Mouse (Mus musculus): Measurements from ENCODE around the gene Numb. TPM values are rescaled to one million over a fixed set of nuclear protein-coding genes. Genes with fewer than 3 reads are reported as not detected.

Numb gene
- total RNA-seq, 2 experiments from 2014 or later = 38.0 TPM

DNA sequence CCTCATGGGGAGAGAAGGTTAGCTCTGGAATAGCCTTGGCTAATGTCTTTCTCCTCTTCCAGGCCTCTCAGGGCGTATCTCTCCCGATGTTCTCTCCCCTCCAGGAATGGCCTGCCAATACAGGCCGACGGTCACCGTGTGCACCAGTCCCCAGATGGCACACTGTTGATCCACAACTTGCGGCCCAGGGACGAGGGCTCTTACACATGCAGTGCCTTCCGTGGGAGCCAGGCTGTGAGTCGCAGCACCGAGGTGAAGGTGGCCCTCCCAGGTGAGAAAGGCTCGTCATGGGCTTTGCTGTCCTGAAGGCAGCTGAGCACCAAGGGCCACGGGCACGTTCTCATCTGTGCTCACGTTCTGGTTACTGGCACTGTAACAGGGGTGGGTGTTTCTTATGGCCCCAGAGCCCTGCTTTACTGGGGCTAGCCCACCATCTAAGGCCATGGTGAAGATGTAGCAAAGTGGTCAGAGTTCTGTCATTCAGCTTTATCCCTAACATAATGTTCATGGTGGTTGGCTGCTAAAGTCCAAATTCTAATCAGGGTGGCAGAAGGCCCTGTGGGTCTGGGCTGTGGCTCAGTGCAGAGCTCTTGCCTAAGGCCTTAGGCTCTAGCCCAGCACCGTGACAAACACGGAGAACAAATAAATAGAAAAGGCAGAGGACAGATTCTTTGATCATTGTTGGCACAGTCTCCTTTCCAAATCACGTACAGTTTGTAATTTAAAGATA is 132.5 kb downstream of the Numb start:
- no peak for DNase-seq (ENCODE audit: low spot score in 2 of 2)

DNA sequence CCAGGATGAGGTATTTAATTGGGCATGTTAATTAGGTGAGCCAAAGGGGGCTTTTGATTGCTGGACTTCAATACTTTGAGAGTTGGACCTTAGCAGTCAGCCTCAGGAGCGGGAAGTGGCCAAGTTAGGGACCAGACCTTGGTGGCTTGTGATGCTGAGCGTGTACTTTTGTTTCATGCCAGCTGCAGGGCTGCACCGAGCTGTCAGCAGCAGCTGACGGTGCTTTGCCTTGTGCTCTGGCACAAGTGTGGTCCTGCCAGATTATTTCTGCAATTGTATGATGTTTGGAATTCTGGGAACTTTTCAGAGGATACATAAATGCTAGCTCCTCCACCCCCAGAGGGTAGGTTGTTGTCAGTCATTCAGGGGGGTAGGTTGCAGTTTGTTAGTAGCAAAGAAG is 136.4 kb downstream of the Numb start:
- no peak for DNase-seq (ENCODE audit: low spot score in 2 of 2)

DNA sequence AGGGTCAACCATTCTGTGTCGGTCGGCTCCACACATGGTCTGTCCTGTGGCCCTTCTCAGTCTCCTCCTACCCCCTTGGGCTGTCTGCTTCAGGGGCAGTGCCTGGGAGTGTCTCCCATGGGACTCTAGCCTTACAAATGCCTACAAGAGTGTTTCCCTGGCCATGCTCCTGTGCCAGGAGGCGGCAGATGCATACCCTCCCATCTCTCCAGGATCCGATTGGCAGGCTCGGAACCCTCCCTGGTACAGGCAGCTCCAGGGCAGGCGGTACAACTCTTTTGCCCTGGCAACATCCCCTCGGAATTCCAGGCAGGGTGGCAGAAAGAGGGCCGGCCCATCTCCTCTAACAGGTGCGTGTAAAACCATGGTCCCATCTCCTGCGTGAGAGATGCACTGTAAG is 139.1 kb downstream of the Numb start:
- DNase-seq (ENCODE audit: low spot score in 2 of 2) = no peak

DNA sequence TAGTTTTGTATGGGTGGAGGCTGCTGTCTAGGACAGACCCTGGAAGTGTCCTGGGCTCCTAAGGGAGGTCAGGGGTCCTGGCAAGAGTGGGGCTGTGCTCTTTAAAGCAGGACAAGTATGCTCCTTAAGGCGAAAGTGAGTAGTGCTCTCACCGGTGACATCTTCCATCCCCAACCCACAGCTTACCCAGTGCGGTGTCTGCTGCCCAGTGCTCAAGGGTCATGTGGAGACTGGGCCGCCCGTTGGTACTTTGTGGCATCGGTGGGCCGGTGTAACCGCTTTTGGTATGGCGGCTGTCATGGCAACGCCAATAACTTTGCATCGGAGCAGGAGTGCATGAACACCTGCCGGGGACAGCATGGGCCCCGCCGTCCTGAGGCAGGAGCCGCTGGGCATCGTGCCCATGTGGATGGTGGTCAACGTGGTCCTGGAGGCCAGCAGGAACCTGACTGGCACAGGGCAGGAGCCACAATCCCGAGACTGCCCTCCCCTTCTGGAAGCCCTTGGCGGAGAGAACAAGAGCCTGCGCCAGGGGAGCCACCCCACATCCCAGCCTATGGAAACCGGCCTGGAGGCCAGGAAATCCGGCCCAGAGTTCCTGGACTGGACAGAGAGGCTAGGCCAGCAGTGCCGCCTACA is 140.0 kb downstream of the Numb start:
- no peak for DNase-seq (ENCODE audit: low spot score in 2 of 2)

DNA sequence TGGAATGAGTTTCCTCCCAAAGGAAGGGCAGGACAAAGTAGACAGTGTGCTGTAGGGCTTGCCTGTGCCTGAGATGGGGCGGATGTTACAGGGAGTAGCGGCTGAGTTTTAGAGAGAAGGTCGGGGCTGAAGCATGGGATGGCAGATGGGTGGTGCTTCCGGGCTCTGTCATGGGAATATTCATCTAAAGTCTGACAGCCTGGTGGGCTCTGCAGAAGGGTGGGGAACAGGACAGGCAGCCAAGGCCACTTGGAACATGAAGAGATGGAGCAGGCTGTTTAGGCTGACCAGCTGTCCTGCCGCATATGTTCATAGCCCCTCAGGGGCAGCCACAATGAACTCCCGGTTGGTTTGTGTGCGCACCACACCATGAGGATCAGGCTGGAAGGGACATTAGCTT is 140.5 kb downstream of the Numb start:
- no peak for DNase-seq (ENCODE audit: low spot score in 2 of 2)

DNA sequence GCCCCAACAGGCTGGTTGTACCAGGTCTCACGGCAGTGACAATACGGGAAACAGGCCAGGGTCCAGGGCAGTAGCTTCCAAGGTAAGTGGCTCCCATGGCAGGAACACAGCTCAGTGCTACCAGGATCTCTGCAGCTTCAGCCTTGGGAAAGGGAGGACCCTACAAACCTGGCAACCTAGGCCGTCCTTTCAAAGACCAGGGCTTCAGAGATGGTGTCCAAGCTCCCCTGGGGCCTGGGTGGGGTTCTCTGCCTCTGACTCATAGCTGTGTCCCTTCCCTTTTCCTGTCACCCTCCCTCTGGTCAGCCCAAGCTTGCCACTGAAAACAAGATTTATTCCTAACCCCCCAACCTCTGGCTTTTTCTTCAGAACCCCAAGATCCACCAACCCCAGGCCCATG is 141.6 kb downstream of the Numb start:
- DNase-seq (ENCODE audit: low spot score in 2 of 2) = no peak

DNA sequence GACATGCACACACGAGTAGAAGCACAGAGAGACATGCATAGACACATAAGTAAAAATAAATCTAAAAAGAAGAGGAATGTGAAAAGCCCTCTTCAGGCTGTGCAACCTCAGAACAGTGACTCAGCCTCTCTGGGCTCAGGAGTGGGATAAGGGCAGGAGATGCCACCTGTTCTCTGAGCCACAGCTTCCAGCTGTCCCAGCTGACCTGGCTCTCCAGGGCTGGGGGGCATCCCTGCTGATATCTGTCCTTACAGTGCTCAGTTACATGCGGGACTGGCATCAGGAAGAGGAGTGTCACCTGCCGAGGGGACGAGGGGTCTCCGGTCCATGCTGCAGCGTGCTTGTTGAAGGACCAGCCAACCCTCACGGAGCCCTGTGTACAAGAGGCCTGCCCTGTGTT is 145.0 kb downstream of the Numb start:
- DNase-seq (ENCODE audit: low spot score in 2 of 2) = no peak

DNA sequence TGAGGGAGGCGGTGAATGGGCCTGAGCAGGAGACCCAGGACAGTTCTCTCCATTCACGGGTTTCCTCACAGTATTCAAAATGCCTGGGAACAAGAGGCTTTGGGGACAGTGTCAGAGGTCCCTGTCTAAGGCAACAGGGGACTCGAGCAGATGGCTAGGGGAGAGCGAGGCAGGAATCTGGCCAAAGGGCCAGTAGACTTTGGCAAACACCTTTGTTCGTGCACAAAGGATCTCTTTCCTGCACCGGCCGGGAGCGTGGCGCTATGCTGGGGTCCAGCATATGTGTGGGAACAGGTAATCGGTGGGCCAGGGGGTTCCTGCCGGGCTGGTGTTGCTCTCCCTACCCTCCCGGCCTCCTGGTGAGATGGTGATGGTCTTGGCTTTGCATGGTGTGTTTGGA is 146.1 kb downstream of the Numb start:
- DNase-seq (ENCODE audit: low spot score in 2 of 2) = no peak

DNA sequence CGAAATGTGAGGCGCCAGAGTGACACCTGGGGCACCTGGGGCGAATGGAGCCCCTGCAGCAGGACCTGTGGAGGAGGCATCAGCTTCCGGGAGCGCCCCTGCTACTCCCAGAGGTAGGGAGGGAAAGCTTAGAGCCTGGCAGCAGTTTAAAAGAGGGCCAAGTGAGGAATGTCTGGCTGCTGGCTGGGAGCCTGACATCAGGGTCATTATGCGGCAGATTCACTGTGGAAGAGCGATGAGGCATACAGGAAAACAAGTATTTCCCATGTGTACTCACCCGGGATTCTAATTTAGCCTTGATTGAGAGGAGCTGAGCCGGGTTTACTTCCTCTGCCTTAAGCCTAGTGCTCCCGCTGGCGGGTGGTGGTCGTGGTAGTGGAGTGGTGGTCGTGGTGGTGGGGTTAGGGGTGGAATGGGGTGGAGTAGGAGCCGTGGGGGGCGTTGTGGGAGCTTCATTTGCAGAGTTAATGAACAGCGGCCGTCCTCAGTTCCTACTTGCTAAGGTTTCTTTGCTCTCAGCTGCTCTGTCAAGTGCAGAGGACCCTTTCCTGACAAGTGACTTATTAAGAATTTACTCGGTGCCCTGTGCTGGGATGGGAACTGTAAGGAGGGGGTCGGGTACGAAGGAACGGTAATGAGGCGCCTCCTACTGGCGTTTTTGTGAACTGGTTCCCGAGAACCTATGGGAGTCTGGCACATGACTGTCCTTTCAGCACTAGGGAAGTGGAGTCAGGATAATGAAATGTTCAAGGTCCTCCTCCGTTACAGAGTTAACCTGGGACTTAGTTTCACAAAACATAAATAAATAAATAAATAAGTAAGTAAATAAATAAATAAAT is 151.1 kb downstream of the Numb start:
- DNase-seq (ENCODE audit: low spot score in 2 of 2) = peak in 1 of 2 experiments; percentile 66

DNA sequence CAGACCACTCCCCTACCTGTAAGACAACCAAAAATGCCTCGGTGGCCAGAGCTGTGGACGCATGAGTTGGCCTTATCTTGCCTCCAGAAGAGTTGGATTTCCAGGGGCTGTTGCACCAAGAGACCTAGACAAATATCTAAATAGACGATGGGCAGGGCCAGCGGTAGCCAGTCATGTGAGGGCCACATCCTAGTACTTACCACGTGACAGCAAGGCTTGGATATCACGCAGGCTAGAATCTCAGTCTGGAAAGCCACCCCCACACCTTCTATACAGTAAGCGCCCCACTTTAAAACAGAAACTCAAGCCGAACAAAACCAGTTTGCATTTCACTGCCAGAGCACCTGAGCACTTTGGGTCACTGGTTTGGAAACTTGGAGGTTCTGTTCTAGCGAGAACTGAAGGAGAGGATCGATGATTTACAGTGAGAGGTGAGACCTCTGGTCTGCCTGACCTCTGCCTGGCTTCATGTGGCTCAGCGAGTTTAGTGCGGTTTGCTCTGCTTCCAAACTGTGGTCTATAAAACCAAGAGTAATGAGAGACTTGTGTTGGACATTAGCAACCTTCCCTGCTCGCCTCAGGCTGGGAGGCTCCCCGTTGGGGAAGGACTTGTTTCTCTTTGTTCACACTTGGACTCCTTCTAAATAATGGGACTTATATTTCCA is 153.4 kb downstream of the Numb start:
- no peak for DNase-seq (ENCODE audit: low spot score in 2 of 2)

DNA sequence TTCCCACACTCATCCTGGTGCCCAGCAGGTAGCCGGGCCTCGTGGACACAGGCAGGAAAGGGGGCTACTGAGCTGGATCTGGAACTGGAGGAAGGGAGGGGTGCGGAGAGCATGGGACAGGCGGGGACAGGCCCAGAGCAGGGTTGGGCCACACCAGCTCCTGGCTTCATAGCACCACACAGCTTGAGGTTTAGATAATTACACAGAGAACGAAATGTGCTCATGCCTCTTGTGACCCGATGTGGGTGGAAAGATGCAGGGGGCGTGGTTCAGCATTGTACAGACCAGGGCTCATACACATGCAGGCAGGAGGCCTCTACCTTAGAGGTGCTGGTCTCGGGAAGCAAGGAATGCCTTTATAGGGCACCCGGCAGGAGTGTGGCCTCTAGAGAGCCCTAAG is 153.9 kb downstream of the Numb start:
- no peak for DNase-seq (ENCODE audit: low spot score in 2 of 2)

DNA sequence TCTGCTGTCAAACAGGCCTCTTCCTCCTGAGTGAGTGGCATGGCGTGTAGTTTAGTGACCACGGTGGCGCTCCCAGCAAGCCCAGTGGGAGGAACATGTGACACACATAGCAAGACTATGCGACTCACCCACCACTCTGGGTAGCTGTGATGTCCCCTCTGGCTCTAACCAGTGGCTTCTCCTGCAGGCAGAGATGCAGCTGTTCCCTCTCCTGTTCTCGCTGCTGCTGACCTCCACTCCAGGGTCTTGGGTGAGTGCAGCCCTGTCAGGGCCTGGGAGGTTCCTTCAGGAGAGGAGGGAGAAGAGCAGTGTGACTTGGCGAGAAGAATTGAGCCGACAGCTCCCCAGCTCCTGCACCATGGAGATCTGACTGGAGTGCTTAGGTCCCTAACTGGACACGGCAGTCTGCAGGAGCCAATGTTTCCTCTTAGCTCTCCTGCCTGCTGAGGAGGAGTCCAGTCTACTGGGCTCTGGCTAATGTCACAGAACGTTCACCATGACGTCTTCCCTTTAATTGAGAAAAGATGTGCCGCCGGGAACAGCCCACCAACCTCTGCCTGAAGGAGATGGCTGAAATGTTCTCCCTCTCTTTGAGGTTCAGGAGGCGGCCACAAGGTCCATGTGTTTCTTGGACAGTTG is 155.7 kb downstream of the Numb start:
- DNase-seq (ENCODE audit: low spot score in 2 of 2) = no peak

DNA sequence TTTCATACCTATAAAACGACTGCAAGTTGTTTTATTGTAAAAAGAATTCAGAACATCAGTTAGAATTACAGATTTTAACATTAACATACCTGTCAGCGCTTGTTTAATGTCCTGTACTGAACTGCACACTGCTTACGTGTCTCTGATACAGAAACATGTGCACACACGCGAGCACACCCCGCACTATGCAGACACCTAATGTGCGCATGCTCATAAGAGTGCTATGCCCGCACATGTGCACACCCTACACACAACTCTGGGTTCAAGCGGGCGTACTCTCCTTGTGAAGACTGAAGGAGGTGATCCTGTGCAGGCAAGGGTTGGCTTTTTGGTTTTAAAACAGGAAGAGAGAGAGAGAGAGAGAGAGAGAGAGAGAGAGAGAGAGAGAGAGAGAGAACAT is 157.2 kb downstream of the Numb start:
- DNase-seq (ENCODE audit: low spot score in 2 of 2) = no peak

DNA sequence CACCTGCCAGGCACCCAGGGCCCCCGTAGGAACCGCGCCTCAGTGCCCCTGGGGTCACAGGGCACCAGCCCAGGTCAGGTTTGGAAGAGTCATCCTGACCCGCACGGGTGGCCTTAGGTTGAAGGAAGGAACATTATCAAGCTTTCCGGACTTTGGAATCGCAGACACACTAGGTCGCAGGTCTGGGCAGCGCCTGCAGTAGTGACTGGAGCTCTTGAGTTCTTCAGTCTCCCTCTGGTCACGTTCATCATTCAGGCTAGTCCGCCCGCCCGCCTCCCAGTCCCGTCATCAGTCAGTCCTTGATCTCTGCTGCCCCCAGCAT is 157.7 kb downstream of the Numb start:
- no peak for DNase-seq (ENCODE audit: low spot score in 2 of 2)

DNA sequence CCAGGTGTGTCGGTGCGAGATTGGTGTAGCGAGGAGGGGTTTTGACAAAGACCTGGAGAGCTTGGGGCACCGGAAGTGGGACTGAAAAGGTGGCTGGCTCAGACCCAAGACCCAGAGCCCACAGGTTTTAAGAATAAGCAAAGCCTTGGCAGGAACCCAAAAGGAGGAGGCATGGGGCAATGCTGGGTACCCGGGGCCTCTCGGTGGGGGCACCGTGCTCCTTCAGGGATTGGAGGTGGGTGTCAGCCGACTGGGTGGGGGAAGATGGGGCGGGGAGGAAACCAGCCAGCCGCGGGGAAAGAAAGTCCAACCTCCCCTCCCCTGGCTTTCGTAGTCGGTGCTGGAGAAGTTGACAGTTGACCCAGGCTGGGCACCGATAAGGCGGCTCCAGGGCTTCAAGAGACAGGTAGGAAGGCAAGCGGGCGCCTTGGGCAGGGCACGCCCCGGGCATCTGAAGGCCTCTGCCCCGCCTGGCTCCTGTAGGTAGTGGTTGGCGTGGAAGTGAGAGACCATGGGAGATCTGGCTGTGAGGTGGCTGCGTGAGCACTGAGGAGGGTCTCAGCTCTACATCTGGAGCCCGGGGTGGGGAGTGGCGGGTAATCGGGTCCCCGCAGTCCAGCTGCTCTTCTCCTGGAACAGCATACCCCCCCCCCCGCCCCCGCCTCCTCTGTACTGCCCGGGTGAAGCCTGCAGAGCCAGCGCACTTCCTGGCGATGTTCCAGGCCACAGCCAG is 158.3 kb downstream of the Numb start, which contains the start of gene Papln:
Gene Papln (plus strand): TSS at position 324 of the 733 bp plus-strand sequence.
- no peak for DNase-seq (ENCODE audit: low spot score in 2 of 2)

DNA sequence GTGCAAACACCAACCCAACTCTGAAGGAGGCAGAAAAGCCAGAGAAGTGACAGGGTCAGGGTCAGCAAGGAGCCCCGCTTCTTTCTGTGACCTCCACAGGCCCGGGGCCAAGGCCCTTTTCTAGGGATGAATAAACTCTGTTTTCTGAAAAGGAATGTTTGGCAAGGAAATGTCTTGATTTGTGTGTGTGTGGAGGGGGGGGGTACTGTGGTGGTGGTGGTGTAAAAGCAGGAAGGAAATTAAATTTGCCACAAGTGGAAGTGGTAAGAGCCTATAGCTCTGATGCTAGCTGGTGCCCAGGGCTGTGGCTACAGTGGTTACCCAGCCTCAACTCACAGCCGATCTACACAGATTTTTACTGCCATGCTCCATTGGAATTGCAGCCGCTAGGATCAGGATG is 159.0 kb downstream of the Numb start:
- DNase-seq (ENCODE audit: low spot score in 2 of 2) = no peak

DNA sequence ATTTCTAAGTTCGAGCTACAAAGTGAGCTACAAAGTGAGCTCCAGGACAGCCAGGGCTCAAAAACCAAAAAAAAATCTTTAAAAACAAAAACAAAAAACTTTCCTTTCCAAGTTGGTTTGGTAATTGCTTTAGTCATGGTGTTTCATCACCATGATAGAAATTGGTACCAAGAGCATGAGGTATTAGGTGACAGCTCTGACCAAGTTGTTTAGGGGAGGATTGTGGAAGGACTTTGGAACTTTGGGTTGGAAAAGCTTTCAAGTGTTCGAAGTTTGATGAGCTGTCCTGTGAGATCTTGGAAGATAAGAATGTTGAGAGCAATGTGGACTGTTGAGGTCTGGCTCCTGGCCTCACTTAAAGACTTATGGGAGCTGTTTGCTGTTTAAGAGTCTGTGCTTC is 161.5 kb downstream of the Numb start:
- no peak for DNase-seq (ENCODE audit: low spot score in 2 of 2)

DNA sequence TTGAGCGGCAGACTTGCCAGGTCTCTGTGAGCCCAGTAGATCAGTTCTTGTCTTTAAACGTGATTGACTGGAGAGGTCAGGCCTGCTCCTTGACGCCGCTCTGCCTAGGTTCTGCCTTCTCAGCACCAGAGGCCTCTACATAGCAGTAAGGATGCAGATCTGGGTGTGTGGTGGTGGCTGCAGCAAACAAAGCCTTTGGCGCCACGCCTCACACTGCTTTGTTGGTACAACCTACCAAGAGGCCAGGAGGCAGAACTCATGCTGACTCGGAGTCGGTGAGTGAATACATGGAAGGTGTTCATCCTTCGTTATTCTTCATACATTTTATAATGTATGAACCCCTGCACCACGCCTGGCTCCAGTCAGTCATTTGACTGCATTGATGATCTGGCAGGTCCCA is 163.0 kb downstream of the Numb start:
- no peak for DNase-seq (ENCODE audit: low spot score in 2 of 2)

DNA sequence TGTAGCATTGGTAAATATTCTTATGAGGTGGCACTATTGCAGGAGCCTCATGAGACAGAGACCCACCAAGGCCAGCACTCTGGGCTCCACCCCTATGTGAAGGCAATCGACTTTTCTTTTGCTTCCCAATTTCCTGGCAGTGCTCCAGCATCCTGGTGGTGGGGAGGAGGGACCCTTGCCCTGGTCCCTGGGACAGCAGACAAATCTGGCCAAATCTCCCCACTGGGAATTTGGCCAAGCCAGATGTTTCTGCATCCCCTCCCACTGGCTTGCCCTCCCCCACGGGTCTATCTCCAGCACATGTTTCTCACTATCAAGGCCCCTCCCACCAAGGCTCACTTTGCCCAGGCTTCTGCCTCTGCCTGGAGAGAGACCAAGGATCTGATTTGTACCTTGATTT is 169.2 kb downstream of the Numb start:
- no peak for DNase-seq (ENCODE audit: low spot score in 2 of 2)

DNA sequence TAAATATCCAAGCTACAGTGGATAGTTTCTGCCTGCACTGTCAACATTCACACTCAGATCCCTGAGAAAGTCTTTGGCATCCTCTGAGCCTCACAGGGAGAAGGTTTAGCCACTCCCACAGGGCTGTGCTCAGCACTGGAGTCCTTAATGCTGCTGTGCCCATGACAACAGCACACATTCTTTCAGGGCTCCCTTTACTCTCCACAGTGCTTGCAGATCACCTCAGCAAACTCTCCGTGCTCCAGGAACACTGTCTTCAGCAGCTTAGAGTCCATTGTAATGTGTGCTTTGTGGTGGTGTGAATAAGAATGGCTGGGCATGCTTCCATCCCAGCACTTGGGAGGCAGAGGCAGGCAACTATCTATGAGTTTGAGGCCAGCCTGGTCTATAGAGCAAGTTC is 172.5 kb downstream of the Numb start:
- no peak for DNase-seq (ENCODE audit: low spot score in 2 of 2)

Data from layer of hippocampus, adult 18-20 months (tissue).